ENCODE assay signal across 7 mouse cellular contexts in the genomic region with DNA sequence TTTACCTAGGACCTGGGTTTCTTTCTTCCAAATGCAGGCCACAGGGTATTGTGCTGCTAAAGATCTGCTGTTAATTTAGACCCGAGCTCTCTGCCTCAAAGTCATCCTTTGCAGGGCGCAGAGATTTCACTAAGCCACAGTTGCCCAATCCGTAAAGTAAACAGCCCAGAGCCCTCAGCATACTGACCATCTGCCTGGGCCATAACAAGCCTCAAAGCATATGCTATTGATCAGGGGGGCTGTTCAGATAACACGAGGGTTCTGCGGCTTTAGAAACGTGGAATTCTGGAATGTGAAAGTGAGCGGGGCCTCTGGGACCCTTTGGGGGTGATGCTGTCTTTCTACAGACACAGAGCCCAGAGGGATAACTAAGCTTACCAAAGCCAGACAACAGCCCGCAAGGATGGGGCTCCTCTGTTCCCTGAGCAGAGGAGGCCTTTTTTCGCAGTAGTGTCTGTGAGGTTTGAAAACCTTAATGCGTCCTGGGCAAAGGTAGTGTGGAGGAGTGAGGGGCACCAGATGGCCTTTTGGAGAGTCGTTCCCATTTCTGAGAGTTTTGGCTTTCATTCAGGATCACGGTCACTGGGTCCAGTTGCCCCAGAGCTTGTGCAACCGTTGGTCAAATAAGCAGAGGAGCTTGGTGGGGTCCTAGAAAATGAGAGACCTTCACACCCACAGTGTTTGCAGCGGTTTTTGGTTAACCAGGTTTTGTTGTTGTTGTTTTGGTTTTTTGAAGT.
DNase-seq lines count a peak whose midpoint lies in the region; ATAC-seq and TF ChIP-seq lines count a peak whose summit lies in the region.

No protein-coding gene starts in this region.

- H3K9me3 ChIP-seq in limb, embryonic 15.5 days: no peaks in the 10 kb centered on the region

- no peaks in the 10 kb centered on the region for H3K27me3 ChIP-seq in limb, embryonic 15.5 days
- H3K27me3 ChIP-seq in small intestine, adult 2 months (ENCODE audit: control insufficient read depth, insufficient read depth, low read length): no peaks in the 10 kb centered on the region

- 12% methylated on average over 14 of the region's 14 CpGs for WGBS in limb, embryonic 15.5 days
- WGBS in small intestine, adult 2 months: 71% methylated on average over 14 of the region's 14 CpGs

- H3K27ac ChIP-seq in embryonic fibroblast, embryonic 13.5 days (ENCODE audit: insufficient read depth, low read length): peak overlapping the region; percentile 73
- peak overlapping the region; percentile 90 for H3K27ac ChIP-seq in limb, embryonic 15.5 days
- H3K27ac ChIP-seq in small intestine, adult 2 months (ENCODE audit: insufficient read depth, low read depth, low read length): peak overlapping the region; percentile 51; the same call in 1 of the 2 replicates

- DNase-seq in 3T3-L1 (ENCODE audit: low read depth, low spot score): peak; percentile 72
- DNase-seq in Muller cell, postnatal 12 days (ENCODE audit: inconsistent ontology term): peak; percentile 62
- DNase-seq in gastrocnemius, adult 8-10 months (ENCODE audit: low spot score in 2 of 2): no peak

- ATAC-seq in limb, embryonic 15.5 days (ENCODE audit: insufficient number of reproducible peaks, low FRiP score, low TSS enrichment, low read depth): no peak
- ATAC-seq in monocyte, adult 5-6 weeks (replicated peaks; ENCODE audit: insufficient number of reproducible peaks, low FRiP score, low TSS enrichment, poor library complexity, severe bottlenecking): no peak

- H3K4me1 ChIP-seq in embryonic fibroblast, embryonic 13.5 days (ENCODE audit: control insufficient read depth, insufficient read depth, low read length): peaks cover 25% of the 10 kb centered on the region
- H3K4me1 ChIP-seq in limb, embryonic 15.5 days: peaks cover 60% of the 10 kb centered on the region
- peaks cover 11% of the 10 kb centered on the region for H3K4me1 ChIP-seq in small intestine, adult 2 months (ENCODE audit: control insufficient read depth, insufficient read depth, insufficient read length, low read length)

- TF ChIP-seq POLR2A in embryonic fibroblast, embryonic 13.5 days (IDR thresholded peaks at IDR 0.05; ENCODE audit: low read depth, low read length): peak; percentile 12; the same call in 1 of the 2 replicates
- TF ChIP-seq POLR2A in small intestine, adult 2 months (IDR thresholded peaks at IDR 0.05; ENCODE audit: low read depth, low read length): no peak

- H3K4me3 ChIP-seq in embryonic fibroblast, embryonic 13.5 days (ENCODE audit: insufficient read depth, low read length): peak overlapping the region; percentile 51
- peak overlapping the region; percentile 49 for H3K4me3 ChIP-seq in limb, embryonic 15.5 days
- H3K4me3 ChIP-seq in small intestine, adult 2 months (ENCODE audit: low read depth, low read length): peak overlapping the region; percentile 59; the same call in 1 of the 2 replicates

- H3K36me3 ChIP-seq in limb, embryonic 15.5 days: no peaks in the 10 kb centered on the region
- H3K36me3 ChIP-seq in small intestine, adult 2 months (ENCODE audit: control insufficient read depth, insufficient read depth, low read length): no peaks in the 10 kb centered on the region

- H3K9ac ChIP-seq in limb, embryonic 15.5 days: no peak overlapping the region

- peak overlapping the region; percentile 55 for H3K4me2 ChIP-seq in limb, embryonic 15.5 days

- no peak for TF ChIP-seq CTCF in embryonic fibroblast, embryonic 13.5 days (IDR thresholded peaks at IDR 0.05; ENCODE audit: borderline replicate concordance, insufficient read depth, low read length)
- no peak for TF ChIP-seq CTCF in small intestine, adult 2 months (IDR thresholded peaks at IDR 0.05; ENCODE audit: extremely low read depth, insufficient read length, insufficient replicate concordance, low read depth, low read length)

Comparison
In these comparisons a context has a peak if more than half of its experiments do, and no peak if none do; other contexts are left out.
1. DNase-seq: peak in 3T3-L1 (single experiment) and Muller cell, postnatal 12 days (single experiment); none in gastrocnemius, adult 8-10 months (0 of 2).
2. Peak in every context shown above with its lines, with median percentiles within 50 percentile points of each other: H3K27ac ChIP-seq and H3K4me3 ChIP-seq.